ENCODE assay signal across 25 mouse cellular contexts in genomic region chr2:154689391-154689790, GRCm38 (mm10).
"Had no signal": no experiment of that assay in that cellular context is flagged by ENCODE, and none has a peak within 500 bp of the region (broad histone marks: within the 10 kb centered on the region; RNA-seq: fewer than 3 reads in every experiment).

No protein-coding gene starts in this region.

- H3K4me3 ChIP-seq: heart, adult 2 months; heart, embryonic 13.5 days; heart, embryonic 15.5 days; hindbrain, embryonic 13.5 days; hindbrain, embryonic 15.5 days; kidney, embryonic 15.5 days; layer of hippocampus, adult 2 months; left cerebral cortex, adult 2 months; limb, embryonic 10.5 days; limb, embryonic 12.5 days had no signal

- H3K9ac ChIP-seq: forebrain, postnatal 0 days; heart, embryonic 13.5 days; heart, embryonic 15.5 days; hindbrain, embryonic 13.5 days; hindbrain, embryonic 15.5 days; kidney, embryonic 15.5 days; limb, embryonic 12.5 days had no signal

- H3K4me1 ChIP-seq: kidney, embryonic 15.5 days; limb, embryonic 12.5 days had no signal

- H3K27ac ChIP-seq: heart, adult 2 months; heart, embryonic 13.5 days; heart, embryonic 15.5 days; hindbrain, embryonic 13.5 days; hindbrain, embryonic 15.5 days; hindbrain, postnatal 0 days; kidney, embryonic 15.5 days; kidney, postnatal 0 days; layer of hippocampus, adult 2 months; left cerebral cortex, adult 2 months; limb, embryonic 10.5 days; limb, embryonic 12.5 days had no signal

- H3K4me2 ChIP-seq: heart, embryonic 11.5 days; heart, embryonic 13.5 days; heart, embryonic 15.5 days; hindbrain, embryonic 13.5 days; hindbrain, embryonic 15.5 days; kidney, embryonic 15.5 days; limb, embryonic 12.5 days had no signal

- ATAC-seq: forebrain, postnatal 0 days; hindbrain, postnatal 0 days had no signal

- DNase-seq: forebrain, postnatal 0 days; gastrocnemius, postnatal 14 days; gastrocnemius, postnatal 36 days; heart, adult 11 months; heart, adult 2 months; heart, postnatal 14 days; heart, postnatal 36 days; kidney, adult 11 months; kidney, adult 2 months; kidney, adult 9 months; kidney, postnatal 14 days; kidney, postnatal 36 days; liver had no signal

- H3K9me3 ChIP-seq: heart, embryonic 13.5 days; heart, embryonic 15.5 days; hindbrain, embryonic 13.5 days; hindbrain, embryonic 15.5 days; kidney, embryonic 15.5 days; limb, embryonic 10.5 days; limb, embryonic 12.5 days had no signal

- H3K27me3 ChIP-seq: heart, embryonic 13.5 days; heart, embryonic 15.5 days; hindbrain, embryonic 13.5 days; hindbrain, embryonic 15.5 days; kidney, embryonic 15.5 days; limb, embryonic 12.5 days had no signal
